Mouse (Mus musculus) layer of hippocampus, adult 9-10 months (tissue): ENCODE data around the gene Gm20696.

Source experiments
- DNase-seq: peaks from one replicate; pipeline ENCODE4 v3.0.0; 2022; ENCODE audit warnings: low spot score

Gm20696 gene

GRCm38 (mm10) chr6:99328146-99328545, 338.5 kb downstream of the Gm20696 start:
- DNase-seq, result no peak

- no peak for DNase-seq
Observed at GRCm38 (mm10) chr6:99327721-99328120, 338.9 kb downstream of the Gm20696 start.

- DNase-seq, result no peak
Observed at GRCm38 (mm10) chr6:99325881-99326280, 340.7 kb downstream of the Gm20696 start.

GRCm38 (mm10) chr6:99325461-99325860, 341.1 kb downstream of the Gm20696 start:
- DNase-seq, result no peak

- no peak for DNase-seq
Observed at GRCm38 (mm10) chr6:99322132-99322904, 344.3 kb downstream of the Gm20696 start.

- no peak for DNase-seq
Observed at GRCm38 (mm10) chr6:99320444-99320843, 346.2 kb downstream of the Gm20696 start.

- DNase-seq, result no peak
Observed at GRCm38 (mm10) chr6:99319415-99320405, 346.9 kb downstream of the Gm20696 start.

- no peak for DNase-seq
Observed at GRCm38 (mm10) chr6:99314746-99315145, 351.9 kb downstream of the Gm20696 start.

- no peak for DNase-seq
Observed at GRCm38 (mm10) chr6:99310529-99310928, 356.1 kb downstream of the Gm20696 start.

GRCm38 (mm10) chr6:99310171-99310500, 356.5 kb downstream of the Gm20696 start:
- no peak for DNase-seq

- no peak for DNase-seq
Observed at GRCm38 (mm10) chr6:99309466-99310170, 357.0 kb downstream of the Gm20696 start.

- no peak for DNase-seq
Observed at GRCm38 (mm10) chr6:99305751-99306150, 360.8 kb downstream of the Gm20696 start.

- no peak for DNase-seq
Observed at GRCm38 (mm10) chr6:99305236-99305635, 361.4 kb downstream of the Gm20696 start.

- DNase-seq, result no peak
Observed at GRCm38 (mm10) chr6:99302662-99303435, 363.7 kb downstream of the Gm20696 start.

- DNase-seq, result no peak
Observed at GRCm38 (mm10) chr6:99301923-99302322, 364.7 kb downstream of the Gm20696 start.

GRCm38 (mm10) chr6:99300235-99300634, 366.4 kb downstream of the Gm20696 start:
- DNase-seq, result no peak

GRCm38 (mm10) chr6:99299196-99299595, 367.4 kb downstream of the Gm20696 start:
- DNase-seq, result no peak

- DNase-seq, result no peak
Observed at GRCm38 (mm10) chr6:99297535-99297934, 369.1 kb downstream of the Gm20696 start.

- DNase-seq, result no peak
Observed at GRCm38 (mm10) chr6:99295495-99295894, 371.1 kb downstream of the Gm20696 start.

- no peak for DNase-seq
Observed at GRCm38 (mm10) chr6:99289220-99289619, 377.4 kb downstream of the Gm20696 start.

GRCm38 (mm10) chr6:99285026-99285425, 381.6 kb downstream of the Gm20696 start:
- no peak for DNase-seq

- DNase-seq, result no peak
Observed at GRCm38 (mm10) chr6:99284019-99284418, 382.6 kb downstream of the Gm20696 start.
